Mouse (Mus musculus): ENCODE data around the gene Olfr517. TPM values are rescaled to one million over a fixed set of nuclear protein-coding genes. Genes with fewer than 3 reads are reported as not detected.

Olfr517 gene
- polyA plus RNA-seq (2015; fragmentation: Nextera tagmentation; extraction: Ambion mirVana), result not detected in 2 replicates

GRCm38 (mm10) chr7:108872279-108872678, at the start of gene Olfr517:
Gene Olfr517, minus strand, starts transcription at chr7:108872379.

GRCm38 (mm10) chr7:108894320-108894719, 22.1 kb upstream of the Olfr517 start, which contains the start of gene Olfr519:
Gene Olfr519, minus strand, starts transcription at chr7:108894420.

GRCm38 (mm10) chr7:108884906-108885305, 12.7 kb upstream of the Olfr517 start, which contains the start of gene Olfr518:
Gene Olfr518, minus strand, starts transcription at chr7:108885006.

GRCm38 (mm10) chr7:108850429-108850828, 21.8 kb downstream of the Olfr517 start, which contains the start of gene Olfr516:
Gene Olfr516, minus strand, starts transcription at chr7:108850529.

GRCm38 (mm10) chr7:108825897-108826296, 46.3 kb downstream of the Olfr517 start, which contains the start of gene Olfr514:
Gene Olfr514, minus strand, starts transcription at chr7:108825997.

Other genes starting within 250 kb of the Olfr517 start
- gene Olfr508, start 242.4 kb downstream of the Olfr517 start, polyA plus RNA-seq (2015; fragmentation: Nextera tagmentation; extraction: Ambion mirVana), result not detected in 2 replicates
- 0.04 TPM in 1 of 2 replicates, not detected in the other for gene Olfr509, start 220.5 kb downstream of the Olfr517 start, polyA plus RNA-seq (2015; fragmentation: Nextera tagmentation; extraction: Ambion mirVana)
- not detected in 2 replicates for gene Olfr510, start 206.0 kb downstream of the Olfr517 start, polyA plus RNA-seq (2015; fragmentation: Nextera tagmentation; extraction: Ambion mirVana)
- gene Olfr512, start 159.1 kb downstream of the Olfr517 start, polyA plus RNA-seq (2015; fragmentation: Nextera tagmentation; extraction: Ambion mirVana), result not detected in 2 replicates
- not detected in 2 replicates for gene Olfr513, start 121.4 kb downstream of the Olfr517 start, polyA plus RNA-seq (2015; fragmentation: Nextera tagmentation; extraction: Ambion mirVana)
- gene Olfr514, start 46.4 kb downstream of the Olfr517 start, polyA plus RNA-seq (2015; fragmentation: Nextera tagmentation; extraction: Ambion mirVana), result not detected in 2 replicates
- not detected in 2 replicates for gene Olfr516, start 21.9 kb downstream of the Olfr517 start, polyA plus RNA-seq (2015; fragmentation: Nextera tagmentation; extraction: Ambion mirVana)
- not detected in 2 replicates for gene Olfr518, start 12.6 kb upstream of the Olfr517 start, polyA plus RNA-seq (2015; fragmentation: Nextera tagmentation; extraction: Ambion mirVana)
- not detected in 2 replicates for gene Olfr519, start 22.0 kb upstream of the Olfr517 start, polyA plus RNA-seq (2015; fragmentation: Nextera tagmentation; extraction: Ambion mirVana)
- 0.10 and 0.72 TPM in 2 replicates for gene Nlrp10, start 57.8 kb upstream of the Olfr517 start, polyA plus RNA-seq (2015; fragmentation: Nextera tagmentation; extraction: Ambion mirVana)
- gene Eif3f, start 62.0 kb upstream of the Olfr517 start, polyA plus RNA-seq (2015; fragmentation: Nextera tagmentation; extraction: Ambion mirVana), result 54.4 and 64.3 TPM in 2 replicates
- 2.8 and 3.0 TPM in 2 replicates for gene Tub, start 78.0 kb upstream of the Olfr517 start, polyA plus RNA-seq (2015; fragmentation: Nextera tagmentation; extraction: Ambion mirVana)
- gene Ric3, start 211.0 kb upstream of the Olfr517 start, polyA plus RNA-seq (2015; fragmentation: Nextera tagmentation; extraction: Ambion mirVana), result 0.99 and 1.1 TPM in 2 replicates